Mouse (Mus musculus): ENCODE measurements around the gene Rom1. TPM values are rescaled to one million over a fixed set of nuclear protein-coding genes. Genes with fewer than 3 reads are reported as not detected.
A peak's percentile ranks its signal among the peaks of the same experiment; 100 is the strongest.

Gene Rom1
- polyA plus RNA-seq, 1 experiment = 10.4 TPM

GRCm38 (mm10) chr19:8895397-8895960, 33.7 kb downstream of the Rom1 start:
- Histone ChIP-seq H3K36me3 (ENCODE audit: control insufficient read depth, insufficient read depth) (peaks cover 52% of the 10 kb centered on the region), H3K27me3 (ENCODE audit: control insufficient read depth, insufficient read depth, insufficient read length) (no peaks in the 10 kb centered on the region), H3K79me2 (ENCODE audit: control insufficient read depth, insufficient read depth) (peaks cover 85% of the 10 kb centered on the region), H3K79me3 (ENCODE audit: low read depth) (peaks cover 58% of the 10 kb centered on the region), H3ac (ENCODE audit: control insufficient read depth, insufficient read length, low read depth) (no peak overlapping the region), H3K4me3 (ENCODE audit: insufficient read depth, poor library complexity, severe bottlenecking) (no peak overlapping the region)
- TF ChIP-seq CTCF (IDR thresholded peaks at IDR 0.05; ENCODE audit: control insufficient read depth, insufficient read depth, insufficient read length) (no peak), MYOD1 (IDR thresholded peaks at IDR 0.05; ENCODE audit: control insufficient read depth, insufficient read length, low read depth) (no peak), CEBPB (IDR thresholded peaks at IDR 0.05; ENCODE audit: low read depth) (no peak), MAX (IDR thresholded peaks at IDR 0.05) (no peak), MYOG (IDR thresholded peaks at IDR 0.05; ENCODE audit: control insufficient read depth, extremely low read depth, insufficient read length) (no peak), USF1 (IDR thresholded peaks at IDR 0.05; ENCODE audit: low read depth) (no peak), FOSL1 (IDR thresholded peaks at IDR 0.05; ENCODE audit: insufficient read depth, low read length, poor library complexity, severe bottlenecking) (no peak)

GRCm38 (mm10) chr19:8892829-8893766, 36.1 kb downstream of the Rom1 start, which contains the start of gene Ints5:
TSS of gene Ints5 (plus strand) at chr19:8893005.
- Histone ChIP-seq H3K4me3 (ENCODE audit: insufficient read depth, poor library complexity, severe bottlenecking) (peak within 1 kb of the TSS; percentile 94), H3ac (ENCODE audit: control insufficient read depth, insufficient read length, low read depth) (peak within 1 kb of the TSS; percentile 99), H3K79me2 (ENCODE audit: control insufficient read depth, insufficient read depth) (peaks cover 84% of the 10 kb centered on the region), H3K27me3 (ENCODE audit: control insufficient read depth, insufficient read depth, insufficient read length) (no peaks in the 10 kb centered on the region), H3K36me3 (ENCODE audit: control insufficient read depth, insufficient read depth) (peaks cover 55% of the 10 kb centered on the region), H3K79me3 (ENCODE audit: low read depth) (peaks cover 51% of the 10 kb centered on the region)
- no peak for TF ChIP-seq CEBPB (IDR thresholded peaks at IDR 0.05; ENCODE audit: low read depth)
- peak; percentile 82 for TF ChIP-seq MAX (IDR thresholded peaks at IDR 0.05)
- TF ChIP-seq MYOG (IDR thresholded peaks at IDR 0.05; ENCODE audit: control insufficient read depth, extremely low read depth, insufficient read length) = no peak
- no peak for TF ChIP-seq USF1 (IDR thresholded peaks at IDR 0.05; ENCODE audit: low read depth)
- TF ChIP-seq MYOD1 (IDR thresholded peaks at IDR 0.05; ENCODE audit: control insufficient read depth, insufficient read length, low read depth) = no peak

GRCm38 (mm10) chr19:8888511-8889385, 40.4 kb downstream of the Rom1 start, which contains the start of the genes 1810009A15Rik and Gm49416:
TSS of gene 1810009A15Rik (plus strand) at chr19:8888853.
TSS of gene Gm49416 (plus strand) at chr19:8888926.
- no peaks in the 10 kb centered on the region for H3K27me3 ChIP-seq (ENCODE audit: control insufficient read depth, insufficient read depth, insufficient read length)
- no peak for TF ChIP-seq CTCF (IDR thresholded peaks at IDR 0.05; ENCODE audit: control insufficient read depth, insufficient read depth, insufficient read length)
- no peak for TF ChIP-seq MYOD1 (IDR thresholded peaks at IDR 0.05; ENCODE audit: control insufficient read depth, insufficient read length, low read depth)
- TF ChIP-seq USF1 (IDR thresholded peaks at IDR 0.05; ENCODE audit: low read depth) = no peak
- no peak for TF ChIP-seq CEBPB (IDR thresholded peaks at IDR 0.05; ENCODE audit: low read depth)
- TF ChIP-seq MAX (IDR thresholded peaks at IDR 0.05) = peak; percentile 87
- TF ChIP-seq MYOG (IDR thresholded peaks at IDR 0.05; ENCODE audit: control insufficient read depth, extremely low read depth, insufficient read length) = no peak
- H3K79me2 ChIP-seq (ENCODE audit: control insufficient read depth, insufficient read depth) = peaks cover 54% of the 10 kb centered on the region

GRCm38 (mm10) chr19:8887585-8888463, 41.3 kb downstream of the Rom1 start:
- Histone ChIP-seq H3K79me2 (ENCODE audit: control insufficient read depth, insufficient read depth) (peaks cover 45% of the 10 kb centered on the region), H3ac (ENCODE audit: control insufficient read depth, insufficient read length, low read depth) (peak overlapping the region; percentile 80), H3K79me3 (ENCODE audit: low read depth) (peaks cover 16% of the 10 kb centered on the region), H3K36me3 (ENCODE audit: control insufficient read depth, insufficient read depth) (peaks cover 28% of the 10 kb centered on the region), H3K4me3 (ENCODE audit: insufficient read depth, poor library complexity, severe bottlenecking) (peak overlapping the region; percentile 76), H3K27me3 (ENCODE audit: control insufficient read depth, insufficient read depth, insufficient read length) (no peaks in the 10 kb centered on the region)
- peak; percentile 40 for TF ChIP-seq MAX (IDR thresholded peaks at IDR 0.05)
- no peak for TF ChIP-seq CEBPB (IDR thresholded peaks at IDR 0.05; ENCODE audit: low read depth)

More at GRCm38 (mm10) chr19:8888511-8889385, 40.4 kb downstream of the Rom1 start, which contains the start of the genes 1810009A15Rik and Gm49416:
- H3K36me3 ChIP-seq (ENCODE audit: control insufficient read depth, insufficient read depth) = peaks cover 28% of the 10 kb centered on the region
- peaks cover 25% of the 10 kb centered on the region for H3K79me3 ChIP-seq (ENCODE audit: low read depth)
- H3ac ChIP-seq (ENCODE audit: control insufficient read depth, insufficient read length, low read depth) = peak within 1 kb of the TSS; percentile 99
- H3K4me3 ChIP-seq (ENCODE audit: insufficient read depth, poor library complexity, severe bottlenecking) = peak within 1 kb of the TSS; percentile 76
